Mouse (Mus musculus) CH12.LX (cell line): ENCODE measurements at regions not wholly inside any gene's neighbourhood (a gene's known extent, or its start where the extent isn't known, plus 50 kb on each side); places are given as distances from the start of the nearest gene placed in this dataset.
A peak's percentile ranks its signal among the peaks of the same experiment; 100 is the strongest.

ENCODE experiments used
- DNase-seq: peaks from one replicate; pipeline ENCODE4 v3.0.0-alpha.2; 2013; ENCODE audit errors: extremely low read depth
- H3K27ac ChIP-seq: 2 replicates; pipeline ENCODE4 v1.5.1; 2012; ENCODE audit warnings: low read depth, mild to moderate bottlenecking, control low read depth, moderate library complexity; ENCODE audit not compliant: insufficient read depth
- H3K27me3 ChIP-seq: replicated peaks from 2 replicates; pipeline ENCODE3; 2012; ENCODE audit warnings: inconsistent platforms
- H3K36me3 ChIP-seq, 2 experiments: replicated peaks in 1 of 2; 2 replicates each; pipeline versions ENCODE3 to v1.6.1; 2012; ENCODE audit warnings: inconsistent platforms in 1 of 2, low read length in 1 of 2, mild to moderate bottlenecking in 1 of 2, mixed read lengths in 1 of 2, moderate library complexity in 1 of 2; ENCODE audit not compliant: control insufficient read depth in 1 of 2, insufficient read depth in 1 of 2
- H3K4me1 ChIP-seq, 2 experiments: 2 replicates each; pipeline ENCODE4 v1.6.1; 2012; ENCODE audit warnings: inconsistent platforms in 1 of 2, moderate library complexity in 1 of 2; ENCODE audit not compliant: insufficient read depth in 2 of 2, control insufficient read depth in 1 of 2
- H3K4me2 ChIP-seq: 2 replicates; pipeline ENCODE4 v1.6.1; 2012; ENCODE audit warnings: low read depth, mild to moderate bottlenecking, control low read depth; ENCODE audit not compliant: poor library complexity, insufficient read depth, severe bottlenecking
- H3K4me3 ChIP-seq, 3 experiments: fragments of 150-350 bp in 1 of 3; sonication (generic) in 1 of 3; replicated peaks in 1 of 3; 2 replicates each; pipeline versions ENCODE3 to v1.5.1; 2011 to 2012; ENCODE audit warnings: low read depth in 2 of 3, low read length in 2 of 3, mild to moderate bottlenecking in 2 of 3, moderate library complexity in 2 of 3, control low read depth in 1 of 3, improper control_type of control experiment in 1 of 3, inconsistent platforms in 1 of 3, mixed read lengths in 1 of 3; ENCODE audit not compliant: poor library complexity in 1 of 3
- H3K79me2 ChIP-seq: replicated peaks from 2 replicates; pipeline ENCODE4 v1.6.1; 2012; ENCODE audit warnings: mild to moderate bottlenecking, moderate library complexity; ENCODE audit not compliant: control insufficient read depth, poor library complexity, insufficient read depth, severe bottlenecking; ENCODE audit errors: extremely low read depth
- H3K9ac ChIP-seq: 2 replicates; pipeline ENCODE4 v1.6.1; 2012; ENCODE audit warnings: low read depth, mild to moderate bottlenecking, control low read depth, moderate library complexity; ENCODE audit not compliant: insufficient read depth
- H3K9me3 ChIP-seq: replicated peaks from 2 replicates; pipeline ENCODE3; 2012; ENCODE audit warnings: low read length, inconsistent platforms, mixed read lengths
- CHD1 ChIP-seq: IDR thresholded peaks from 2 replicates; pipeline ENCODE4 v1.6.1; 2012; ENCODE audit warnings: low read depth, low read length, improper control_type of control experiment, inconsistent platforms
- CHD2 ChIP-seq: IDR thresholded peaks from 2 replicates; pipeline ENCODE4 v1.6.1; 2011; ENCODE audit warnings: low read length, improper control_type of control experiment
- CTCF ChIP-seq, 2 experiments: IDR thresholded peaks in 1 of 2; conservative IDR thresholded peaks in 1 of 2; 2 replicates each; pipeline ENCODE4 v1.5.1; 2011 to 2012; ENCODE audit warnings: low read depth in 2 of 2, low read length in 2 of 2, improper control_type of control experiment in 1 of 2, inconsistent platforms in 1 of 2, mild to moderate bottlenecking in 1 of 2, moderate library complexity in 1 of 2
- E2F4 ChIP-seq: IDR thresholded peaks from 2 replicates; pipeline ENCODE4 v1.6.1; 2011; ENCODE audit warnings: low read depth, low read length, improper control_type of control experiment; ENCODE audit not compliant: insufficient replicate concordance
- EP300 ChIP-seq: IDR thresholded peaks from 2 replicates; pipeline ENCODE4 v1.6.1; 2011; ENCODE audit warnings: low read length, improper control_type of control experiment
- HCFC1 ChIP-seq: IDR thresholded peaks from 2 replicates; pipeline ENCODE4 v1.6.1; 2012; ENCODE audit warnings: low read depth, mild to moderate bottlenecking, inconsistent platforms, low read length, improper control_type of control experiment
- IRF4 ChIP-seq: IDR thresholded peaks from 2 replicates; pipeline ENCODE4 v1.6.1; 2014; ENCODE audit warnings: low read depth, mild to moderate bottlenecking, inconsistent platforms, low read length, improper control_type of control experiment
- JUN ChIP-seq: IDR thresholded peaks from 2 replicates; pipeline ENCODE4 v1.6.1; 2011; ENCODE audit warnings: low read depth, mild to moderate bottlenecking, low read length, improper control_type of control experiment, moderate library complexity; ENCODE audit not compliant: insufficient read depth
- JUND ChIP-seq: conservative IDR thresholded peaks from 2 replicates; pipeline ENCODE4 v1.6.1; 2011; ENCODE audit warnings: low read depth, low read length, improper control_type of control experiment
- MAFK ChIP-seq: IDR thresholded peaks from 2 replicates; pipeline ENCODE4 v1.6.1; 2011; ENCODE audit warnings: low read length, improper control_type of control experiment; ENCODE audit not compliant: insufficient replicate concordance
- MAZ ChIP-seq: IDR thresholded peaks from 2 replicates; pipeline ENCODE4 v1.6.1; 2012; ENCODE audit warnings: low read depth, mild to moderate bottlenecking, inconsistent platforms, low read length, improper control_type of control experiment, moderate library complexity
- PAX5 ChIP-seq: IDR thresholded peaks from 2 replicates; pipeline ENCODE4 v1.6.1; 2012; ENCODE audit warnings: low read length, inconsistent platforms, mixed read lengths
- POLR2A ChIP-seq: IDR thresholded peaks from 2 replicates; pipeline ENCODE4 v1.6.1; 2011; ENCODE audit warnings: low read depth, mild to moderate bottlenecking, improper control_type of control experiment, low read length
- POLR2AphosphoS2 ChIP-seq: IDR thresholded peaks from 2 replicates; pipeline ENCODE4 v1.6.1; 2011; ENCODE audit warnings: low read depth, low read length, improper control_type of control experiment
- RAD21 ChIP-seq: IDR thresholded peaks from 2 replicates; pipeline ENCODE4 v1.6.1; 2011; ENCODE audit warnings: low read depth, mild to moderate bottlenecking, low read length, improper control_type of control experiment, moderate library complexity
- SMC3 ChIP-seq: IDR thresholded peaks from 2 replicates; pipeline ENCODE4 v1.6.1; 2011; ENCODE audit warnings: low read depth, low read length, improper control_type of control experiment
- TCF12 ChIP-seq: IDR thresholded peaks from 2 replicates; pipeline ENCODE4 v1.6.1; 2014; ENCODE audit warnings: low read depth, mild to moderate bottlenecking, inconsistent platforms, low read length, improper control_type of control experiment
- USF2 ChIP-seq: conservative IDR thresholded peaks from 2 replicates; pipeline ENCODE4 v1.6.1; 2011; ENCODE audit warnings: low read depth, low read length, improper control_type of control experiment
- ZKSCAN1 ChIP-seq: IDR thresholded peaks from 2 replicates; pipeline ENCODE4 v1.6.1; 2012; ENCODE audit warnings: low read depth, inconsistent platforms, low read length, improper control_type of control experiment, borderline replicate concordance
- dilution Hi-C: fragments of 300-500 bp; cut with MboI; formaldehyde crosslinking; loops from 2 replicates; pipeline ENCODE4 v1.14.3; 2020; ENCODE audit warnings: low sequenced_read_pairs; ENCODE audit not compliant: extremely low pct_unique_long_range_greater_than_20kb, extremely low pct_ligation_motif_present
- in situ Hi-C: fragments of 300-500 bp; cut with MboI; formaldehyde crosslinking; loops from 3 replicates; pipeline ENCODE4 v1.14.3; 2019; ENCODE audit warnings: low sequenced_read_pairs, low pct_ligation_motif_present, low pct_unique_long_range_greater_than_20kb, mixed read lengths

- dilution Hi-C loops: no loop called here
- Histone ChIP-seq H3K4me2 (no peak overlapping the region), H3K27me3 (no peaks in the 10 kb centered on the region), H3K4me3 (no peak overlapping the region), H3K4me1 (no peaks in the 10 kb centered on the region), H3K9me3 (no peaks in the 10 kb centered on the region), H3K79me2 (no peaks in the 10 kb centered on the region), H3K36me3 (no peaks in the 10 kb centered on the region), H3K27ac (no peak overlapping the region), H3K9ac (no peak overlapping the region)
- TF ChIP-seq POLR2AphosphoS2 (no peak), ZKSCAN1 (no peak), CHD1 (no peak), EP300 (no peak), JUN (no peak), HCFC1 (no peak), IRF4 (no peak), PAX5 (no peak), RAD21 (no peak), JUND (no peak), USF2 (no peak), POLR2A (no peak), TCF12 (no peak), E2F4 (no peak), CHD2 (no peak), SMC3 (no peak), CTCF (conservative IDR thresholded peaks at IDR 0.05 in 1 of 2, IDR thresholded peaks at IDR 0.05 in 1 of 2; ENCODE audit: low read depth in 2 of 2, low read length in 2 of 2) (no peak)
- DNase-seq: no peak
- in situ Hi-C loops: loop anchor here (10.0 kb wide), 1 partner anchor 431 kb away; no protein-coding TSS in a partner anchor
Observed at GRCm38 (mm10) chr6:127375711-127376199, 70.9 kb upstream of the Parp11 start.

DNA sequence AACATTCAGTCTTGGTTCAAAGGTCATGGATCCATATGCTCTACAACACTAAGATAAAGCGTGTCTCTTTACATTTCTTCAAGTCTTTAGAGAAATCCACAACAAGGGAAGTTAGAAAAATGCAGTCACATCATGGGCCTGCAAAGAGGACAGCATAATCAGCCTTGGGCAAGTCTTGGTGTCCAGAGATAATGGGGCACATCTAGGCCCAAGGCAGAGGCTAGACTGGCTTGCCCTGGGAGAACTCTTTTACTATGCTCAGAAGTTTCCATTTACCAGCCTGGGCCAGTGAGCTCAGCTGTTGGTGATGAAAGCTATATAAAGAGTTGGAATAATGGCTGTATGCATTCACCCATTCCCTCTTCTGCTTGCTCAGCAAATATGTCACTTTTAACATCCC, 67.9 kb upstream of the Parp11 start:
- H3K9me3 ChIP-seq: no peaks in the 10 kb centered on the region
- DNase-seq: no peak
- H3K79me2 ChIP-seq: no peaks in the 10 kb centered on the region
- H3K9ac ChIP-seq: no peak overlapping the region
- H3K27me3 ChIP-seq: no peaks in the 10 kb centered on the region
- TF ChIP-seq MAZ (no peak), MAFK (peak; percentile 33; the same call in 1 of the 2 replicates)
- no peak overlapping the region for H3K27ac ChIP-seq
- H3K4me3 ChIP-seq: no peak overlapping the region
- no peak overlapping the region for H3K4me2 ChIP-seq
- dilution Hi-C loops (no loop called here), in situ Hi-C loops (loop anchor here (10.0 kb wide), 1 partner anchor 434 kb away; no protein-coding TSS in a partner anchor)
- H3K36me3 ChIP-seq: no peaks in the 10 kb centered on the region
- H3K4me1 ChIP-seq: no peaks in the 10 kb centered on the region; a peak in 2 of 4 replicates
